Mouse (Mus musculus) myocyte (in vitro differentiated cells): Measurements from ENCODE around the gene Gnai1. TPM values are rescaled to one million over a fixed set of nuclear protein-coding genes. Genes with fewer than 3 reads are reported as not detected.

Experiments
- H3K27me3 ChIP-seq: one replicate; pipeline ENCODE4 v1.6.1; 2011; ENCODE audit not compliant: control insufficient read depth, insufficient read depth, insufficient read length
- H3K36me3 ChIP-seq: one replicate; pipeline ENCODE4 v1.6.1; 2011; ENCODE audit not compliant: control insufficient read depth, insufficient read depth
- H3K4me2 ChIP-seq: one replicate; pipeline ENCODE4 v1.6.1; 2011; ENCODE audit warnings: low read depth, control low read depth
- H3K4me3 ChIP-seq: one replicate; pipeline ENCODE4 v1.5.1; 2011; ENCODE audit warnings: mild to moderate bottlenecking, control low read depth, moderate library complexity
- H3K79me2 ChIP-seq: one replicate; pipeline ENCODE4 v1.6.1; 2011; ENCODE audit not compliant: control insufficient read depth, insufficient read depth
- H3ac ChIP-seq: one replicate; pipeline ENCODE4 v1.6.1; 2011; ENCODE audit not compliant: control insufficient read depth, insufficient read length
- CEBPB ChIP-seq: IDR thresholded peaks from 2 replicates; pipeline ENCODE4 v1.6.1; 2011; ENCODE audit warnings: mild to moderate bottlenecking, moderate library complexity; ENCODE audit not compliant: poor library complexity, insufficient read depth, severe bottlenecking
- E2F4 ChIP-seq: IDR thresholded peaks from one replicate; pipeline ENCODE4 v1.6.1; 2011; ENCODE audit warnings: mild to moderate bottlenecking, control low read depth, moderate library complexity; ENCODE audit not compliant: insufficient read depth
- MAX ChIP-seq: IDR thresholded peaks from one replicate; pipeline ENCODE4 v1.6.1; 2011; ENCODE audit warnings: low read depth, mild to moderate bottlenecking, control low read depth
- MYOD1 ChIP-seq, 3 experiments: IDR thresholded peaks; one replicate each; pipeline ENCODE4 v1.6.1; 2011; ENCODE audit warnings: control low read depth in 2 of 3, low read depth in 2 of 3, mild to moderate bottlenecking in 2 of 3, moderate library complexity in 1 of 3; ENCODE audit not compliant: insufficient read length in 2 of 3, control insufficient read depth in 1 of 3
- MYOG ChIP-seq, 3 experiments: IDR thresholded peaks; one replicate each; pipeline ENCODE4 v1.6.1; 2011; ENCODE audit warnings: control low read depth in 2 of 3, low read depth in 2 of 3, mild to moderate bottlenecking in 2 of 3; ENCODE audit not compliant: insufficient read length in 2 of 3, control insufficient read depth in 1 of 3, insufficient read depth in 1 of 3
- POLR2A ChIP-seq: IDR thresholded peaks from one replicate; pipeline ENCODE4 v1.6.1; 2011; ENCODE audit warnings: low read depth, mild to moderate bottlenecking, control low read depth, moderate library complexity; ENCODE audit not compliant: insufficient read length
- POLR2AphosphoS2 ChIP-seq: IDR thresholded peaks from one replicate; pipeline ENCODE4 v1.6.1; 2011; ENCODE audit warnings: low read depth, control low read depth; ENCODE audit not compliant: insufficient read length
- REST ChIP-seq: IDR thresholded peaks from one replicate; pipeline ENCODE4 v1.6.1; 2011; ENCODE audit warnings: mild to moderate bottlenecking, control low read depth, moderate library complexity; ENCODE audit not compliant: insufficient read depth, insufficient read length
- SRF ChIP-seq: IDR thresholded peaks from one replicate; pipeline ENCODE4 v1.6.1; 2011; ENCODE audit warnings: low read depth; ENCODE audit not compliant: control insufficient read depth, insufficient read length
- TCF12 ChIP-seq: IDR thresholded peaks from one replicate; pipeline ENCODE4 v1.6.1; 2011; ENCODE audit warnings: mild to moderate bottlenecking, control low read depth; ENCODE audit not compliant: poor library complexity, insufficient read depth, severe bottlenecking
- TCF3 ChIP-seq: IDR thresholded peaks from one replicate; pipeline ENCODE4 v1.6.1; 2011; ENCODE audit warnings: low read depth, control low read depth; ENCODE audit not compliant: insufficient read length
- USF1 ChIP-seq: IDR thresholded peaks from one replicate; pipeline ENCODE4 v1.6.1; 2011; ENCODE audit warnings: low read depth, mild to moderate bottlenecking, control low read depth, moderate library complexity
- polyA plus RNA-seq: library from polyadenylated mRNA; unstranded; fragments of >200 nt; fragmentation: generic; extraction: Trizol; gene quantifications from one replicate; pipeline ENCODE4 v1.2.1, GENCODE M21; 2012; ENCODE audit warnings: missing spikeins

Gene Gnai1
- polyA plus RNA-seq, 1 experiment, result 4.5 TPM

GRCm38 (mm10) chr5:18359376-18360280, 527 bp downstream of the Gnai1 start:
- TF ChIP-seq MYOD1 (IDR thresholded peaks at IDR 0.05; ENCODE audit: control insufficient read depth in 1 of 3, insufficient read length in 2 of 3, low read depth in 2 of 3) (peak in 2 of 3 experiments; percentile 83 to 85), MYOG (IDR thresholded peaks at IDR 0.05; ENCODE audit: control insufficient read depth in 1 of 3, insufficient read depth in 1 of 3, insufficient read length in 2 of 3, low read depth in 2 of 3) (peak; percentile 6 to 80 (median 65)), MAX (no peak)
- H3K4me3 ChIP-seq, result peak overlapping the region; percentile 34
- peaks cover 7% of the 10 kb centered on the region for H3K79me2 ChIP-seq

DNA sequence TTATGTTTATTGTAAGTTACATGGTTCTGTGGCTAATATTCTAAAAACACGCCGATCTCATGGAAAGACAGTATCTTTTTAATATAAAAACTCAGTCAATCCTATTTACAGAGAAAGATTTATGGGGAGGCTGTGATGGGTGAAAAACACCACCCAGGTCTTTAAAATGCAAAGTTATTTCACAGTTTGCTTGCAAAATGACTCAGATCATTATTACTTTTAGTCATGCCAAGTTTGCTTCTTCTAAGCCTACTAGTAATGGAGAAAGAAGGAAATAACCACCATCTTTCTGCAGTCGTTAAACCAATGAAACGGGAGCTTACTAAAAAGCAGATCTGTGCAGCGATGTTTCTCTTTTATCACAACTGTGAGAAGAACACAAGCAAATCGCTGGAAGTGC, 1.4 kb downstream of the Gnai1 start:
- H3ac ChIP-seq, result no peak overlapping the region
- TF ChIP-seq MYOD1 (IDR thresholded peaks at IDR 0.05; ENCODE audit: control insufficient read depth in 1 of 3, insufficient read length in 2 of 3, low read depth in 2 of 3) (no peak), CEBPB (no peak), USF1 (no peak), TCF12 (no peak), MAX (no peak), MYOG (IDR thresholded peaks at IDR 0.05; ENCODE audit: control insufficient read depth in 1 of 3, insufficient read depth in 1 of 3, insufficient read length in 2 of 3, low read depth in 2 of 3) (no peak), E2F4 (no peak), POLR2AphosphoS2 (no peak), REST (no peak), SRF (no peak), POLR2A (no peak), TCF3 (no peak)
- no peaks in the 10 kb centered on the region for H3K36me3 ChIP-seq
- H3K4me2 ChIP-seq, result peak overlapping the region; percentile 80
- H3K79me2 ChIP-seq, result peaks cover 11% of the 10 kb centered on the region
- H3K4me3 ChIP-seq, result peak overlapping the region; percentile 34
- no peaks in the 10 kb centered on the region for H3K27me3 ChIP-seq

More at GRCm38 (mm10) chr5:18359376-18360280, 527 bp downstream of the Gnai1 start:
- H3K36me3 ChIP-seq, result no peaks in the 10 kb centered on the region
- no peaks in the 10 kb centered on the region for H3K27me3 ChIP-seq
- H3ac ChIP-seq, result peak overlapping the region; percentile 95
- peak overlapping the region; percentile 80 for H3K4me2 ChIP-seq

DNA sequence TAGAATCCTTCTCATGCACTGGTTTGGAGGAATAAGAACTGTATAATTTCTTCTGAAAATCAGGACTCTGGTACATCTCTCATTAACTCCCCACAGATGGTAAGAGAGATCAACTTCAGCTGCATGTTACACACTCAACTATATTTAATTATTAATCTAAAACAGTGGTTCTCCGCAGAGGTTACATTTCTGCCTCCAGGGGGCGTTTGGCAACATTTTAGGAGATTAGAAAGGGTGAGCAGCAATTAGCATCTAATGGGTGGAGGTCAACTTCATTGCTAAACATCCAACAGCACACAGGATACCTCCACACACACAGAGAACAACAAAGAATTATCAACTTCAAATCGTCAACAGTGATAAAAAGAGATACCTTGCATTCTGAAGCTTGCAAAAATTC, 2.0 kb downstream of the Gnai1 start:
- no peak overlapping the region for H3ac ChIP-seq

DNA sequence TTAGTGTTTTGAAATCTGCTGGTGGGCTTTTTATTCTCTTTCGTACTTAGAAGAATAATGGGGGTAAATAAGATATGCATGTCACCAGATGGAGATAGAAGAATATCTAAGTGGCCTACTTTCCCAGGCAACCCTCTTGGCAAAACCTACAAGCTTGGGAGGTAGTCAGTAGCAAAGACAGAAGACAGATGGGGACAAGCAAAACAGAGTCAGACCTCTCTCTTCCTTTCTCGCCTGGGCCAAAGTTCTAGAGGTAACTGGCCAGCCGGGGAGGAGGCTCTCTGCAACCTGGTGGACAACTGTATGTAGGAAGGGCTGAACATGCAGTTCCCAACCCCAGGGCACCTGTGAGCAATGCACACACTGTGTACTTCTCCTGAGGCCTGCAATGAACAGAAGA, 12.9 kb downstream of the Gnai1 start:
- no peak overlapping the region for H3K4me2 ChIP-seq
- no peaks in the 10 kb centered on the region for H3K27me3 ChIP-seq
- H3K79me2 ChIP-seq, result no peaks in the 10 kb centered on the region
- no peak overlapping the region for H3ac ChIP-seq
- no peak overlapping the region for H3K4me3 ChIP-seq
- H3K36me3 ChIP-seq, result no peaks in the 10 kb centered on the region
- TF ChIP-seq REST (no peak), USF1 (no peak), CEBPB (no peak), SRF (no peak), TCF12 (no peak), E2F4 (no peak), MYOD1 (IDR thresholded peaks at IDR 0.05; ENCODE audit: control insufficient read depth in 1 of 3, insufficient read length in 2 of 3, low read depth in 2 of 3) (no peak), POLR2A (no peak), POLR2AphosphoS2 (no peak), TCF3 (no peak), MYOG (IDR thresholded peaks at IDR 0.05; ENCODE audit: control insufficient read depth in 1 of 3, insufficient read depth in 1 of 3, insufficient read length in 2 of 3, low read depth in 2 of 3) (no peak), MAX (no peak)

More for the DNA sequence above, 2.0 kb downstream of the Gnai1 start:
- H3K4me3 ChIP-seq, result peak overlapping the region; percentile 34
- H3K36me3 ChIP-seq, result no peaks in the 10 kb centered on the region
- no peaks in the 10 kb centered on the region for H3K27me3 ChIP-seq
- H3K4me2 ChIP-seq, result peak overlapping the region; percentile 80
- TF ChIP-seq SRF (no peak), POLR2A (no peak), E2F4 (no peak), MYOG (IDR thresholded peaks at IDR 0.05; ENCODE audit: control insufficient read depth in 1 of 3, insufficient read depth in 1 of 3, insufficient read length in 2 of 3, low read depth in 2 of 3) (no peak), CEBPB (no peak), POLR2AphosphoS2 (no peak), MAX (no peak), TCF3 (no peak), REST (no peak), MYOD1 (IDR thresholded peaks at IDR 0.05; ENCODE audit: control insufficient read depth in 1 of 3, insufficient read length in 2 of 3, low read depth in 2 of 3) (no peak), USF1 (no peak), TCF12 (no peak)
- peaks cover 11% of the 10 kb centered on the region for H3K79me2 ChIP-seq
